In the genomic region with DNA sequence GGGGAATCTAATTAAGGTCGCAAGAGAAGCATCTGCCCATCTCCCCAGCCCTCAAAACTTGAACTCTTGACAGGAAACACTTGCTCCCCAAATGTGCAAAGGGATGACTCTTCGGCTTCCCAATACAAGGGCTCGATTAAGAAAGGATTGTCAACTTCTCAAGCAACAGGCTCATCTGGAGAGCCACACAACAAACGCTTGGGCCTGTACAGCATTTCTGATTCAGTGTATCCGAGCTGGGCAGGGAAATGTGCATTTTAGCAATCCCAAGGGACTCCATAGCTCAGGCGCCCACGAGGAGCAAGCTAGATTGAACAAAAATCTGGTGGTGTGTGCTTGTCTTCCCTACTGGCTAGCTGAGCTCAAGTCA, we compare ENCODE assay signal across 8 mouse cellular contexts. TPM values are rescaled to one million over a fixed set of nuclear protein-coding genes. Genes with fewer than 3 reads are reported as not detected.
DNase-seq lines count a peak whose midpoint lies in the region; ATAC-seq lines count a peak whose summit lies in the region.

No protein-coding gene starts in this region.

- peaks cover 34% of the 10 kb centered on the region for H3K36me3 ChIP-seq in kidney, embryonic 16.5 days (ENCODE audit: insufficient read depth, low read length)
- H3K36me3 ChIP-seq in hindbrain, embryonic 14.5 days (replicated peaks; ENCODE audit: control insufficient read depth, insufficient read depth) = peaks cover 27% of the 10 kb centered on the region
- peaks cover 30% of the 10 kb centered on the region for H3K36me3 ChIP-seq in midbrain, embryonic 13.5 days

- 2% methylated on average over 7 of the region's 7 CpGs for WGBS in kidney, embryonic 16.5 days
- 9% methylated on average over 7 of the region's 7 CpGs for WGBS in hindbrain, embryonic 14.5 days
- WGBS in midbrain, embryonic 13.5 days = 8% methylated on average over 7 of the region's 7 CpGs

- no peaks in the 10 kb centered on the region for H3K27me3 ChIP-seq in kidney, embryonic 16.5 days (ENCODE audit: insufficient read depth, low read length)
- H3K27me3 ChIP-seq in hindbrain, embryonic 14.5 days (ENCODE audit: control insufficient read depth, insufficient read depth, low read length) = no peaks in the 10 kb centered on the region
- no peaks in the 10 kb centered on the region for H3K27me3 ChIP-seq in midbrain, embryonic 13.5 days

- peak overlapping the region; percentile 98 for H3K9ac ChIP-seq in kidney, embryonic 16.5 days (replicated peaks; ENCODE audit: low read length)
- peak overlapping the region; percentile 85 for H3K9ac ChIP-seq in hindbrain, embryonic 14.5 days
- H3K9ac ChIP-seq in midbrain, embryonic 13.5 days (replicated peaks) = peak overlapping the region; percentile 89

- no peaks in the 10 kb centered on the region for H3K9me3 ChIP-seq in kidney, embryonic 16.5 days (ENCODE audit: low read length)
- H3K9me3 ChIP-seq in hindbrain, embryonic 14.5 days (ENCODE audit: control insufficient read depth, low read length) = no peaks in the 10 kb centered on the region
- no peaks in the 10 kb centered on the region for H3K9me3 ChIP-seq in midbrain, embryonic 13.5 days

- H3K4me1 ChIP-seq in kidney, embryonic 16.5 days (ENCODE audit: insufficient read depth, low read length) = peaks cover 11% of the 10 kb centered on the region
- H3K4me1 ChIP-seq in brown adipose tissue, adult 24 weeks (ENCODE audit: control insufficient read depth, insufficient read depth, insufficient read length, low read length) = no peaks in the 10 kb centered on the region
- H3K4me1 ChIP-seq in hindbrain, embryonic 14.5 days (replicated peaks; ENCODE audit: control insufficient read depth, insufficient read depth, low read length) = peaks cover 10% of the 10 kb centered on the region
- peaks cover 23% of the 10 kb centered on the region for H3K4me1 ChIP-seq in midbrain, embryonic 13.5 days (replicated peaks)

- DNase-seq in kidney, postnatal 25 days = no peak
- no peak for DNase-seq in hindbrain, embryonic 14.5 days (ENCODE audit: low spot score)
- no peak for DNase-seq in left cerebral cortex, postnatal 36 days (ENCODE audit: low spot score in 2 of 2)
- no peak for DNase-seq in right cerebral cortex, postnatal 25 days
- no peak for DNase-seq in yolk sac, embryonic 10.5 days (ENCODE audit: low spot score)

- H3K4me3 ChIP-seq in kidney, embryonic 16.5 days (ENCODE audit: low read length) = peak overlapping the region; percentile 92
- peak overlapping the region; percentile 98 for H3K4me3 ChIP-seq in brown adipose tissue, adult 24 weeks (ENCODE audit: insufficient read depth, low read depth, low read length)
- peak overlapping the region; percentile 98 for H3K4me3 ChIP-seq in hindbrain, embryonic 14.5 days (replicated peaks; ENCODE audit: low read length)
- H3K4me3 ChIP-seq in midbrain, embryonic 13.5 days (replicated peaks) = peak overlapping the region; percentile 86

- intact Hi-C loops in left cerebral cortex, postnatal 36 days (cut with DNase I) = loop anchor here (1.0 to 5.0 kb wide), 3 partner anchors 27 to 136 kb away; no protein-coding TSS in a partner anchor

- H3K27ac ChIP-seq in kidney, embryonic 16.5 days (ENCODE audit: low read length) = peak overlapping the region; percentile 100
- H3K27ac ChIP-seq in brown adipose tissue, adult 24 weeks (replicated peaks; ENCODE audit: low read depth, low read length) = peak overlapping the region; percentile 79
- H3K27ac ChIP-seq in hindbrain, embryonic 14.5 days = peak overlapping the region; percentile 98
- H3K27ac ChIP-seq in midbrain, embryonic 13.5 days = peak overlapping the region; percentile 97

- ATAC-seq in kidney, embryonic 16.5 days (ENCODE audit: low FRiP score, low TSS enrichment) = no peak
- no peak for ATAC-seq in hindbrain, embryonic 14.5 days (ENCODE audit: low FRiP score)
- ATAC-seq in midbrain, embryonic 13.5 days = no peak; the same call in 1 of the 2 replicates

- H3K4me2 ChIP-seq in kidney, embryonic 16.5 days (replicated peaks; ENCODE audit: low read depth, low read length) = peak overlapping the region; percentile 82
- H3K4me2 ChIP-seq in hindbrain, embryonic 14.5 days (replicated peaks) = peak overlapping the region; percentile 79
- H3K4me2 ChIP-seq in midbrain, embryonic 13.5 days (replicated peaks) = peak overlapping the region; percentile 82

RNA-seq across cellular contexts. Expression of a gene that starts 26.2 kb away (rescaled TPM):
- polyA plus RNA-seq in kidney, embryonic 16.5 days (2015; fragmentation: Nextera tagmentation; extraction: Ambion mirVana) = 58.5 and 68.6 TPM in 2 replicates
- polyA plus RNA-seq in brown adipose tissue, adult 24 weeks (2012; ENCODE audit: insufficient read depth, insufficient read length, missing spikeins) = 16.0 and 19.5 TPM in 2 replicates
- 104 and 108 TPM in 2 replicates for polyA plus RNA-seq in hindbrain, embryonic 14.5 days (2014; fragmentation: Nextera tagmentation; extraction: Ambion mirVana)
- 101 and 110 TPM in 2 replicates for polyA plus RNA-seq in midbrain, embryonic 13.5 days (2015; fragmentation: Nextera tagmentation; extraction: Ambion mirVana)
- 10 to 100 TPM; 57.7 to 65.1 TPM for total RNA-seq in left cerebral cortex, postnatal 36 days (2021)

RNA-seq across cellular contexts. Expression of a gene that starts 26.5 kb away (rescaled TPM):
- 155 and 159 TPM in 2 replicates for polyA plus RNA-seq in kidney, embryonic 16.5 days (2015; fragmentation: Nextera tagmentation; extraction: Ambion mirVana)
- polyA plus RNA-seq in brown adipose tissue, adult 24 weeks (2012; ENCODE audit: insufficient read depth, insufficient read length, missing spikeins) = 38.7 and 51.2 TPM in 2 replicates
- 96.7 and 99.6 TPM in 2 replicates for polyA plus RNA-seq in hindbrain, embryonic 14.5 days (2014; fragmentation: Nextera tagmentation; extraction: Ambion mirVana)
- 114 and 115 TPM in 2 replicates for polyA plus RNA-seq in midbrain, embryonic 13.5 days (2015; fragmentation: Nextera tagmentation; extraction: Ambion mirVana)
- total RNA-seq in left cerebral cortex, postnatal 36 days (2021) = 10 to 100 TPM; 36.0 to 38.0 TPM

RNA-seq across cellular contexts. Expression of a gene that starts 30.8 kb away (rescaled TPM):
- polyA plus RNA-seq in kidney, embryonic 16.5 days (2015; fragmentation: Nextera tagmentation; extraction: Ambion mirVana) = 31.3 and 40.0 TPM in 2 replicates
- polyA plus RNA-seq in brown adipose tissue, adult 24 weeks (2012; ENCODE audit: insufficient read depth, insufficient read length, missing spikeins) = 14.0 and 17.9 TPM in 2 replicates
- polyA plus RNA-seq in hindbrain, embryonic 14.5 days (2014; fragmentation: Nextera tagmentation; extraction: Ambion mirVana) = 58.9 and 61.6 TPM in 2 replicates
- 62.4 and 70.8 TPM in 2 replicates for polyA plus RNA-seq in midbrain, embryonic 13.5 days (2015; fragmentation: Nextera tagmentation; extraction: Ambion mirVana)
- 10 to 100 TPM; 63.0 to 69.5 TPM for total RNA-seq in left cerebral cortex, postnatal 36 days (2021)
